8 mouse cellular contexts compared by ENCODE assay signal in the genomic region with DNA sequence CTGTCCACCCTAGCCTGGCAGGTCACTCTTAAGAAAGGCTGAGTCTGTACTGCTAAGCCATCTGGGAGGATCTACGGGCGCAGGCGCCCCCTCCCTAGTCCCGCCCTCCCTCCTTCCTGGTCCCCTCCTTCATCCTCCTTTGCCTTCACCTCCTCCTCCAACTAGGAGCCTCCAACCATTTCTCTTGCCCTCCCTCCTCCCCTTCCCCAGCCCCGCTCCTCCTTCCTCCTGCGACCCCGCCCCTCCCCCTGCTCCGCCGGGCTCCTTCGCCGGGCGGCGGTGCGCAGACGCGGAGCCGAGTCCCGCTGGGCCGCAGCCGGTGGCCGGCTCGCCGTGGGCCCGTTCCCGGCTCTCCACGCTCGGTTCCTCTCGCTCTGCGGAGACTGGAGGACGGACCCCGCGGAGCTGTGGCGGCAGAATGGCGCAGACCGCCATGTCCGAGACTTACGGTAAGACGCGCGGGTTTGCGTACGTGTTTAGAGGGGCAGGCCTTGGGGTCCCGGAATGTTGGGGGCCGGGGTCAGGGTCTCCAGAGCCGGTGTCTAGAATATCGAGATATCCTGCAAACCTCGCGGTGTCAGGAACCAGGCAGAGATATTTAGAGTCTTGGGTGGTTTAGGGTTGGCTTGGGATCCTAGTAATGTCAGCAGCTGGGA. TPM values are rescaled to one million over a fixed set of nuclear protein-coding genes. Genes with fewer than 3 reads are reported as not detected.
A peak's percentile ranks its signal among the peaks of the same experiment; 100 is the strongest.
DNase-seq lines count a peak whose midpoint lies in the region; ATAC-seq and TF ChIP-seq lines count a peak whose summit lies in the region.

Rab4a (plus strand) TSS at position 268 of the 656 bp plus-strand sequence.

- H3K9ac ChIP-seq in kidney, embryonic 14.5 days (ENCODE audit: low read depth, low read length), result peak within 1 kb of the TSS; percentile 71
- H3K9ac ChIP-seq in stomach, embryonic 15.5 days, result peak within 1 kb of the TSS; percentile 63

- H3K9me3 ChIP-seq in heart, embryonic 10.5 days, result no peaks in the 10 kb centered on the region; the same call in 1 of the 2 replicates
- no peaks in the 10 kb centered on the region for H3K9me3 ChIP-seq in kidney, embryonic 14.5 days (ENCODE audit: control insufficient read depth, low read length)
- no peaks in the 10 kb centered on the region for H3K9me3 ChIP-seq in stomach, embryonic 15.5 days

- peaks cover 16% of the 10 kb centered on the region for H3K79me2 ChIP-seq in myocyte (ENCODE audit: control insufficient read depth, insufficient read depth)

- TF ChIP-seq POLR2A in myocyte (IDR thresholded peaks at IDR 0.05; ENCODE audit: insufficient read length, low read depth), result peak; percentile 77

- ATAC-seq in erythroblast, adult 5-6 weeks (replicated peaks; ENCODE audit: low FRiP score, poor library complexity, severe bottlenecking), result peak; percentile 47
- ATAC-seq in kidney, embryonic 14.5 days (ENCODE audit: low FRiP score, low TSS enrichment), result peak; percentile 97
- peak; percentile 88 for ATAC-seq in stomach, embryonic 15.5 days (ENCODE audit: insufficient read depth, low FRiP score, low read depth)

- peak within 1 kb of the TSS; percentile 44 for H3ac ChIP-seq in myocyte (ENCODE audit: control insufficient read depth, insufficient read length)

- under 1% methylated on average over 48 of the region's 48 CpGs for whole genome bisulfite sequencing in heart, embryonic 10.5 days
- under 1% methylated on average over 45 of the region's 48 CpGs for WGBS in kidney, embryonic 14.5 days
- under 1% methylated on average over 48 of the region's 48 CpGs for WGBS in stomach, embryonic 15.5 days

- H3K4me2 ChIP-seq in kidney, embryonic 14.5 days (replicated peaks; ENCODE audit: low read depth, low read length), result peak within 1 kb of the TSS; percentile 71
- H3K4me2 ChIP-seq in myocyte (ENCODE audit: low read depth), result peak within 1 kb of the TSS; percentile 95
- peak within 1 kb of the TSS; percentile 85 for H3K4me2 ChIP-seq in stomach, embryonic 15.5 days

- H3K27me3 ChIP-seq in heart, embryonic 10.5 days (ENCODE audit: insufficient read depth, poor library complexity, severe bottlenecking), result no peaks in the 10 kb centered on the region
- no peaks in the 10 kb centered on the region for H3K27me3 ChIP-seq in kidney, embryonic 14.5 days (ENCODE audit: control insufficient read depth, insufficient read depth, low read length)
- no peaks in the 10 kb centered on the region for H3K27me3 ChIP-seq in myocyte (ENCODE audit: control insufficient read depth, insufficient read depth, insufficient read length)
- no peaks in the 10 kb centered on the region for H3K27me3 ChIP-seq in stomach, embryonic 15.5 days (replicated peaks)

- peak within 1 kb of the TSS; percentile 93 for H3K4me3 ChIP-seq in heart, embryonic 10.5 days
- peak within 1 kb of the TSS; percentile 57 for H3K4me3 ChIP-seq in kidney, embryonic 14.5 days (ENCODE audit: low read length)
- H3K4me3 ChIP-seq in myocyte, result peak within 1 kb of the TSS; percentile 79
- H3K4me3 ChIP-seq in stomach, embryonic 15.5 days (replicated peaks), result peak within 1 kb of the TSS; percentile 56

- DNase-seq in layer of hippocampus, adult 11-12 months (ENCODE audit: low spot score), result peak; percentile 73
- no peak for DNase-seq in layer of hippocampus, adult 9-10 months (ENCODE audit: low spot score)
- peak; percentile 93 for DNase-seq in heart, embryonic 10.5 days (ENCODE audit: low spot score)
- DNase-seq in liver, result peak; percentile 84

- no peaks in the 10 kb centered on the region for H3K36me3 ChIP-seq in heart, embryonic 10.5 days
- no peaks in the 10 kb centered on the region for H3K36me3 ChIP-seq in kidney, embryonic 14.5 days (ENCODE audit: control insufficient read depth, insufficient read depth, low read length)
- no peaks in the 10 kb centered on the region for H3K36me3 ChIP-seq in myocyte (ENCODE audit: control insufficient read depth, insufficient read depth)
- no peaks in the 10 kb centered on the region for H3K36me3 ChIP-seq in stomach, embryonic 15.5 days

- H3K4me1 ChIP-seq in heart, embryonic 10.5 days, result peaks cover 31% of the 10 kb centered on the region
- peaks cover 17% of the 10 kb centered on the region for H3K4me1 ChIP-seq in kidney, embryonic 14.5 days (ENCODE audit: control insufficient read depth, insufficient read depth, low read length)
- peaks cover 12% of the 10 kb centered on the region for H3K4me1 ChIP-seq in stomach, embryonic 15.5 days

- peak within 1 kb of the TSS; percentile 95 for H3K27ac ChIP-seq in heart, embryonic 10.5 days
- peak within 1 kb of the TSS; percentile 3; the same call in 1 of the 2 replicates for H3K27ac ChIP-seq in kidney, embryonic 14.5 days (ENCODE audit: low read depth, low read length)
- peak within 1 kb of the TSS; percentile 75 for H3K27ac ChIP-seq in stomach, embryonic 15.5 days

TF ChIP-seq in myocyte, 11 proteins besides CTCF, POLR2A, EP300 and RAD21:
- no peak for TF ChIP-seq SRF (IDR thresholded peaks at IDR 0.05; ENCODE audit: control insufficient read depth, insufficient read length, low read depth)
- TF ChIP-seq MYOG (IDR thresholded peaks at IDR 0.05; ENCODE audit: control insufficient read depth in 1 of 3, insufficient read depth in 1 of 3, insufficient read length in 2 of 3, low read depth in 2 of 3), result no peak
- TF ChIP-seq REST (IDR thresholded peaks at IDR 0.05; ENCODE audit: insufficient read depth, insufficient read length), result no peak

RNA-seq across cellular contexts. Expression of gene Rab4a, which starts in this region (rescaled TPM):
- total RNA-seq in erythroblast, adult 5-6 weeks (2015; ENCODE audit: low replicate concordance), result 2.1 and 8.5 TPM in 2 replicates
- total RNA-seq in erythroblast, adult 5-6 weeks (2017; ENCODE audit: low replicate concordance), result 1.7 and 2.6 TPM in 2 replicates
- 65.9 and 68.9 TPM in 2 replicates for polyA plus RNA-seq in heart, embryonic 10.5 days (2016; fragmentation: Nextera tagmentation; extraction: Ambion mirVana)
- polyA plus RNA-seq in kidney, embryonic 14.5 days (2014; fragmentation: Nextera tagmentation; extraction: Ambion mirVana), result 33.3 and 45.3 TPM in 2 replicates
- 24.0 TPM for polyA plus RNA-seq in myocyte (2012; fragmentation: generic; extraction: Trizol)
- 46.7 and 49.1 TPM in 2 replicates for polyA plus RNA-seq in stomach, embryonic 15.5 days (2015; fragmentation: Nextera tagmentation; extraction: Ambion mirVana)

Comparison
In these comparisons a context has a peak if more than half of its experiments do, and no peak if none do; other contexts are left out.
1. ATAC-seq: peak in every context shown above with its lines; median percentile 97 in kidney, embryonic 14.5 days; 88 in stomach, embryonic 15.5 days; 47 in erythroblast, adult 5-6 weeks.
2. H3K27ac ChIP-seq: peak in every context shown above with its lines; median percentile 95 in heart, embryonic 10.5 days; 75 in stomach, embryonic 15.5 days; 3 in kidney, embryonic 14.5 days.